Mouse (Mus musculus) embryo, embryonic 10 days (tissue): ENCODE results near the gene Rad23a.
A peak's percentile ranks its signal among the peaks of the same experiment; 100 is the strongest.
"Not testable (repeated sequence)": the region's sequence is repeated elsewhere in the genome, so short reads cannot be mapped to it uniquely, and the experiment has no call there.

Experiments used
- DNase-seq: peaks from one replicate; pipeline ENCODE4 v3.0.0-alpha.2; 2015; ENCODE audit warnings: low spot score

Gene Rad23a

DNA sequence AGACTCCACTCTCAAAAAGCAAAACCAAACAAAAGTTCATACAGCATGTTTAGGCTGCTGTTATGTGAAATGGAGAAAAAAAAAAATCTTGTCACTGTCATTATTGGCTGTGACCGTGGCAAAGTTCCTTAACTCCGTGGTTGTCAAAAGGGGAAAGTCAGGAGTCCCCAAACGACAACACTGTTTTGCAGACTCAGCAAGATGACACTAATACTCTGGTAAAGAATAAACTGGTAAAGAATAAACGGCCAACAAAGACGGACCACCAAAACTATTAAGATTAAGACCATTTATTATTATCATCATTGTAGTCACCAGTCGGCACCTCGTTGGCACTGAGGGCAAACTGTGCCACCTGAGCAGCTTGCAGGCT, 604 bp downstream of the Rad23a start:
- no peak for DNase-seq

DNA sequence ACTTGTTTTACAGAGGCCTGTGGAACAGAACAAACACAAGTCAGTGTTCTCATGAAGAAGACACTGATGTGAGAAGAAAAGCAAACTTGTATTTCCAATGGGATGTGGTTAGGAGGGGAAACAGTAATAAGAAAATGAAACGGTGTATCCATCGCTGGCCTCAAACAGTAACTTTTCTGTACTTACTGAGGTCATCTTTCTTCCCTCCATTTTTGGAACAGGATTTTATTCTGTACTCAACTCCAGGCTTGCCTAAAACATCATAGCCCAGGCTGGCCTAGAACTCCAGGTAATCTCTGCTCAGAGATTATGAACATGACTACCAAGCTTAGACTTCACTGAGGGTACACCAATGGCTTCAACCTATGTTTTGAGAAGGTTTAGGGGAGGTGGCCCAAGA, 1.1 kb downstream of the Rad23a start:
- DNase-seq: no peak

DNA sequence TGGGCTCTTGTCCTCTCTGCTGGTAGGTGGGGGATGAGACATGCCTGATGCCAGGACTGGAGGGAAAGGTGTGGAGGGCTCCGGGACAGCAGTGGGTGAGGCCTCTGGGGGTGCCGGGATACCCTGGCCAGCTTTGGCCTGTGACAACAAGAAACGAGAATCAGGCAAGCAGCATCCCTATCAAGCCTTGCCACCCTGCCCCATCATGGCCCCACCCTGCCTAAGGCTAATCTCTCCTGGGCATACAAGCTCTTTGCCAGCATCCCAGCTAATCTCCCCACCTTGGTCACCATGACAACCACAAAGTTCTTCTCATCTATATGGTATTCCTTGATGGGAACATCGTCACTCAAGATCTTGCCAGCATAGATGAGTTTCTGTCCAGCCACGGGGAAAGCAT, 2.0 kb downstream of the Rad23a start:
- no peak for DNase-seq

DNA sequence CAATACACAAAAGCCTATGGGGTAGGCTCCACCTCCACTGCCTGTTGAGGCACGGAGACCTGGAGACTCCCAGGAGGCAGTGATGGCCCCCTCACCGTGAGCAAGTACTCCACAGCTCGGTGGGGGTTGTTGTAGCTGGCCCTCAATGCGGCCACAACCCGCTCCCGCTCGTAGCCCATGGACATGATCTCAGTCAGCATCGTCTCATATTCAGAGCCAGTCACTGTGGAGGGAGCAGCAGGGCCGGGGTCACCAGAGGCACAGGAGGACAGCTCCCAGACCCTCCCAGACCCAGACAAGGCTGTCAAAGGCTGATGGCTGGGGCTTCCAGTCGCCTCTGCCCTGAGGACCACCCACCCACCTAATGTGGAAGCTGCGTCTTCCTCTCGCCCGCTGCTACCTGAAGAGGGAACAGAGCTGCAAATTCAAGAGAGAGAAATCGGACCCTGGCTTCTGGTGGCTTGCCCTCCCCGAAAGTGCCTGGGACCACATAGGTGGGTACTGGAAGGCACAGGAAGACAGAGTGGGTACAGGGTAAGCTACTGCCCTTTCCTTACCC, 2.5 kb downstream of the Rad23a start:
- DNase-seq: no peak

DNA sequence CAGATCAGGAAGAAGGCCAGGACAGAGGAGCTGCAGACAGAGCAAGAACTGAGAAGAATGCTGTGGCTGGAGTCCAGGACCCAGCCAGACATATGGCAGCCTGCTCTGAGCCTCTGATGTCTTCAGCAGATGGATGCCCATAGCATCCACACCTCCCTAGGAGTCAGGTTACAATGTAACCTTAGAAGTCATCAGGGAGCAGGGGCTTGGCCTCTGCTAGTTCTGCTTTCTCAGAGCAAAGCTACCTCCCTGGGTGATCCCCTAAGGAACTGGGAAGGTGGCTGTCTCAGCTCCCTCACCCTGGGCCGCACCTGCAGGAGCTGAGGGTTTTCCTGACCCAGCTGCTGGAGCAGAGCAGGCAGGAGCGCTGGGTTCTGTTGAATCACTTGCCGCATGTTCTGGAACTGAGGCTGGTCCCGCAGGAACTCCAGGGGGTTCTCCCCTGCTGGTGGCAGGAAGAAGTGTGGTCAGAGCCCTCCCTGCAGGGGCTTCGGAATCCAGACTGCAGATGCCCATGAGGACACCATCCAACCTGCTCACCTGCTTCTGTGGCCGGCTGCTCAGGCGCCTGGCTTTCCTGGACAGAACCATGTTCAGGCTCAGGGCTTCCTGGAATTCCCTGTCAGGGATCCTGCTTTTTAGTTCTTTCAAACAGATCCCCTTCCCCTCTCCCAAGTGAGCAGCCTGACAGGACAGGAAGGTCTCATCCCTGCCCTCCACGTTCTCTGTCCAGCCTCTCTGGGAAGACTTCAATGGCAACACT, 3.1 kb downstream of the Rad23a start:
- peak; percentile 81 for DNase-seq

DNA sequence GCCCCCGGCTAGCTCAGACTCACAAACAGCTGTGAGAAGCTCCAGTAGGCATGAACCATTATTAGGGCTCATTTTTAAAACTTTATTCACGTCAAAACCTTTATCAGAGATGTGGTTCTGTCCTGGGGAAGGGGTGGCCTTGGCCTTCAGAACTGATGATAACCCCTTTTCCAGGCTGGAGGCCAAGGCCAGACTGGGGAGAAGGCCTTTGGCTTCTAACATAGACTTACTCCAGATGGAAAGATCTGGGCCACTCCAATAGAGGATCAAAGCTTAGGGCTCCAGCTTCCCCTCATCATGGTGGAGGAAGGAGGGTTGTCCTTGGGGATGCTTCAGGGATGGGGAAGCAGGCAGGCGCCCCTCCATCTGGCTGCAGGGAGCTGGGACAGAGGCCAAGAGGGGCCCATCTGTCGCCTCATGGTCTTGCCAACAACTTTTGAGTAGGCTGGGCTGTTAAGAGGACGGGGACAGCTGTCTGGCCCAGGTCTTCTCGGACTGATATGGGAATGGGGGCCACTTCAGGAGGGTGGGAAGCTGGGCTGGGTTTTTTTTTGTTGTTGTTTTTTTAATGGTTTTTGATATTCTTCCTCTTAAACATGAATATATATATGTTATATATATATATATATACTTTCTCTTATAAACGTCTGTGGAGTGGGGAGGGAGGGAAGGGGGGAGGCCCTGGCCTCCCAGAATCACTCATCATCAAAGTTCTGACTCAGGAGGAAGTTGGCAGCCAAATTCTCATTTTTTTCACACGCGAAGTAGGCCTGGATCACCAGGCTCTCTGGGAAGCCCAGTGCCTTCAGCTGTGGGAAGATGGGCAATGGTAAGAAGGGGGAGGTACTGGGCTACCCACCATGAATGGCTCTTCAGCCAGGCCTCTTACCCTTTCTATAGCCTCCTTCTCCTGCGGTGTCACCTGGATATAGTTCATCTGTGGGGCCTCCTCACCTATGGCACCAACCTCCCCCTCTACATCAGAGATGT, 5.3 kb downstream of the Rad23a start:
- DNase-seq: no peak

DNA sequence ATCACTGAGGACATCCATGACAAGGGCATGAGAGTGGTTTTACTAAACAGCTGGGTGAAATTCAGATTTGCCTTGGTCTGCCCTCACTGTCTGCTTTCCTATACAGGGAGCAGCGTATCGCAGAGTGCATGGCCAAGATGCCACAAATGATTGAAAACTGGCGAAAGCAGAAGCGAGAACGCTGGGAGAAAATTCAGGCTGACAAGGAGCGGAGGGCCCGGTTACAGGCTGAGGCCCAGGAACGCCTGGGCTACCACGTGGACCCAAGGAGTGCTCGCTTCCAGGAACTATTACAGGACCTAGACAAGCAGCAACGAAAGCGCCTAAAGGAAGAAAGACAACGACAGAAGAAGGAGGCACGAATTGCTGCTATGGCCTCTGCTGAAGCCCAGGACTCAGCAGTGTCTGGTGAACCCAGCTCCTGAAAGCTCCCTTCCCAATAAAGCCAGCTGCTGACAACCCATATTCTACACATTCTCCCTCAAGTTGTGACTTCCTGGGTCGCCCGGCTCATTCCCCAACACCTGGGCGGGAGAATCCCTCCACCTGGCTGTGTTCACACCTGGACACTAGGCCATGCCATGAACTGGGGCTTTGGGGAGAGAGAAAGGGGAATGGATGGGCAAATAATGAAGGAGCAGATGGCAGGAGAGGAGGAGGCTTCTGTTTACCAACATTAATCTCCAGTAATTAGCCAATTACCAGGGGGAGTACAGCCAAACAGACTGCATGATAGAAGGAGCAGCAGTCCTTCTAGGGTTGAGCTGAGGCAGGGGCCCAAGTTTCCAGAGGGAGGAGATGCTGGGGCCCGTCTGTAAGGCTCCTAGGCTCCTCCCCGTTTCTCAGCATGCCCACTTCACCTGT, 6.2 kb downstream of the Rad23a start:
- DNase-seq: no peak

DNA sequence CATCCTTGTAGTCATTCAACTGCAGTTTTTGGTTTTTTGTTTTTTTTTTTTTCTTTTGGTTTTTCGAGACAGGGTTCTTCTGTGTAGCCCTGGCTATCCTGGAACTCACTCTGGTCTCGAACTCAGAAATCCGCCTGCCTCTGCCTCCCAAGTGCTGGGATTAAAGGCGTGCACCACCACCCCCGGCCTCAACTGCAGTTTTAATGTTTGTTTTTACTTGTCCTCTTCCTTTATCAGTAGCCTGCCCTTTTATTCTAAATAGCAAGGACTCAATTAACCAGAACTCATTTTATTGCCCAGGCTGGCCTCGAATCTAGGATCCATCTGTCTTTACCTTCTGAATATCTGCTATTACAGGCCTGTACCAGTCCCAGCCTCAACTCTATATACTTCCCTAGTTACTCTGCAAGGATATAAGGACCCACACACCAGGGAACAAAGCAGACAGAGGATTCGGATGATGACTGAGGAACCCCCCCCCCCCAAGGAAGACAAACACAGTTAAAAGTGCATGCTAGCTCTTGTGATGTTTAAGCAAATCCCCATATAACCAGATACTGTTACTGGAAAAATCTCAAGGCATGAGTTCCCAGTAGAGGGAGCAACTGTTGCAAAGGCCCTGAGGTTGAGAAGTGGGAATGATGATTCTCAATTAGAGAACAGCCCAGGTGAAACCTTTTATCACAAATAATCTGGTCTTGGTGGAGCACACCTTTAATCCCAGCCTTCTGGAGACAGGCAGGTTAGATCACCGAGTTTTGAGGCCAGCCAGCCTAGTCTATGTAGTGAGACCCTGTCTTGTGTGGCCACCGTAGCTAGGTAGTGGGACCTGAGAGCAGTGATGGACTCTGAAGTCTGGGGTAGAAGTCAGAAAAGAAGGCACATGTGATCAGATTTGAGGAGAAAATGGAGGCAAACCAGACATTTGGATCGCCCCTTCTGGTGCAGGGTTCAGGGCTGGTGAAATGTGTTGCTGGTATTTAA, 7.4 kb downstream of the Rad23a start:
- no peak for DNase-seq

DNA sequence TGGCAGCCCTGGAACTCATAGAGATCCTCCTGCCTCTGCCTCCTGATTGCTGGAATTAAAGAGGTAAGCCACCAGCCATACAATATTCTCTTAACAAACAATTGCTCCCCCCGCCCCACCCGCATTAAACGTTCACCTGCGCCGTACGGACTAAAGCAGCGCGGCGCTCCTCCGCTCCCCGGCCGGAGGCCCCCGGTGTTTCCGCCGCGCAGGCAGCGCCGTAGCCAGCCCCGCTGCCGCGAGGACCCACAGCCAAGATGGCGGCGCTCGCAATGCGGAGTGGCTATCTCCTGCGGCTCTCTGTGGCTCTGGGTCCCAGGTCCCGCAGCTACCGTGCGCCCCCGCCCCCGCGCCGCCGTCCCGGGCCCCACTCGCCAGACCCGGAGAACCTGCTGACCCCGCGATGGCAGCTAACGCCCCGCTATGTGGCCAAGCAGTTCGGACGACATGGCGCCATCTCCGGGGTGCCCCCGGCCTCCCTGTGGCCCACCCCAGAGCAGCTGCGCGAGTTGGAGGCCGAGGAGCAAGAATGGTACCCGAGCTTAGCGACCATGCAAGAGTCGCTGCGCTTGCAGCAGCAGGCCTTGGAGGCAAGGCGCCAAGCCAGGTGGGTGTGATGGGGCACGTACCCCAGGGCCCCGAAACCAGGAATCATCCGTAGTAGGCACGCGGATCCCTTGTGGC, 8.3 kb downstream of the Rad23a start:
- DNase-seq: peak; percentile 78

DNA sequence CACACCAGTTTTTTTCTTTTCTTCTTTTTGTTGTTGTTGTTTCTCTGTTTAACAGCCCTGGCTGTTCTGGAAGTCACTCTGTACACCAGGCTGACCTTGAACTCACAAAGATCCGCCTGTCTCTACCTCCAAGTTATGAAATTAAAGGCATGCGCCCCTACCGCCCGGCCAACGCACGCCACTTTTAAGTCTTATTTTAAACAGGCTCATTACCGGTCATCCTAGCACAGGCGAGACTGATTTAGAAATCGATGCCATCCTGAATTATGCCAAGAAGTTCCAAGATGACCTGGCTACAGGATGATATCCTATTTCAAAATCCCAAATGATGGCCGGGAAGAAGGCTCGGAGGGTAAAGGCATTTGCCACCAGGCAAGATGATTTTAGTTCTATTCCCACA, 9.0 kb downstream of the Rad23a start, which contains the start of gene Gadd45gip1:
TSS of gene Gadd45gip1 (plus strand) at position 33 of the 400 bp plus-strand sequence.
- no peak for DNase-seq

DNA sequence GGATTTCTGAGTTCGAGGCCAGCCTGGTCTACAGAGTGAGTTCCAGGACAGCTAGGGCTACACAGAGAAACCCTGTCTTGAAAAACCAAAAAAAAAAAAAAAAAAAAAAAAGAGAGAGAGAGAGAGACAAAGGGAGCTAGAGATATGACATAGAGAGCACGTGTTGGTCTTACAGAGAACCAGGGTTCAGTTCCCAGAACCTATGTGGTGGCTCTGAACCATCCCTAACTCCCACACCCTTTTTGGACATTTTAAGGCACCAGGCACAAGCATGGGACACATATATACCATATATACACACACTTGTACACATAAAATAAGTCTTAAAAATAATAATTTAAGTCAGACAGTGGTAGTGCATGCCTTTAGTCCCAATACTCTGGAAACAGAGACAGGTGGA, 13.9 kb downstream of the Rad23a start:
- not testable (repeated sequence) for DNase-seq

DNA sequence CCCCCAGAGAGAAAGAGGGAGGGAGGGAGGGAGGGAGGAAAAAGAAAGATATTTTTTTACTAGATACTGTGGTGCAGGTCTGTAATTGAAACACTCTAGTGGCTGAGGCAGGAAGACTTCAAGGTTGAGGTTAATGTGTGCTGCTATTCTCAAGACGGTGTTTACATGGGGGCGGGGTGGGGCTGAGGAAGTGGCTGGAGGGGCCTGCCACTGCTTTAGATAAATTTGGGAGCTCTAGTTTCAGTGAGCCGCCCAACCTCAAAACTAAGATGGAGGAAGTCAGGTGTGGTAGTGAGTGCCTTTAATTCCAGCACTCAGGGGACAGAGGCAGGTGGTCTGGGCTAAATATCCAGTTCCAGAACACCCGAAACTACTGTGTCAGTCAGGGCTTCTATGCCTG, 14.8 kb downstream of the Rad23a start:
- no peak for DNase-seq

DNA sequence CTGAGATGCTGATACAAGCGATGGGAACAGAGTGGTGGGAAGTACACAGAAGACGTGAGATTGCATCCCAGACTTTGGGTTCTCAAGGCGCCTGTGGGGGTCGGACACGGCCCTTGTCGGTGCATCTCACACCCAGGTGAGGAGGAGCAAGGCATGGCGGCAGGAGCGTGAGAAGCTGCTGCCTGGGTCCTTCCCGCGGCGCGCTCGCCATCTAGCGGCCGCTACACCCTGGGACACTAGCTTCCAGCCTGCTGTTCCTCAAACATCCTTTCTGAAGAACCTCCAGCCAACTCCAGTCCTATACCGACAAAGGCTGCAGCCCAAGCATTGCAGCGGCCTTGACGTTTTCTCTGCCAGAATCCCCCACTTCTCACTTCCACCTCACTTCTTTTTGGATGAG, 16.8 kb downstream of the Rad23a start:
- peak; percentile 88 for DNase-seq

DNA sequence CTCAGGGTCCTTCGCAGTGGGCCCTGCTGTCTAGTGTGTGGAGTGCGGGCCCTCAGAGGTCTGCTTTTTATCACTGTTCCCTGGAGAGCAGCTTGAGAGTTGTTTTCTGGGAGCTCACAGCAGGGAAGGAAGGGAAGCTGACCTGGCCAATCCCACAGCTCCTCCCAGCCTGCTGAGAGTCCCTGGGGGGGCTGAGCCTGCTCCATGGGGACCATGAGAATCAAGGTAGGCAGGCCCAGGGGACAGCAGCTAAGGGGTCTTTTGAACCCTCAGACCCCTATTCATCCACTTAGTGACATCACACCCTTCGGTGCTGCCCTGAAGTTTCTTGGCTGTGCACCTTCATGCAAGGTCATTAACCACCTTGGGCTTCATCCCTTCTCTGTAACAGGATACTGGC, 17.7 kb downstream of the Rad23a start, which contains the start of gene Dand5:
TSS of gene Dand5 (minus strand) at position 101 of the 400 bp plus-strand sequence.
- no peak for DNase-seq

DNA sequence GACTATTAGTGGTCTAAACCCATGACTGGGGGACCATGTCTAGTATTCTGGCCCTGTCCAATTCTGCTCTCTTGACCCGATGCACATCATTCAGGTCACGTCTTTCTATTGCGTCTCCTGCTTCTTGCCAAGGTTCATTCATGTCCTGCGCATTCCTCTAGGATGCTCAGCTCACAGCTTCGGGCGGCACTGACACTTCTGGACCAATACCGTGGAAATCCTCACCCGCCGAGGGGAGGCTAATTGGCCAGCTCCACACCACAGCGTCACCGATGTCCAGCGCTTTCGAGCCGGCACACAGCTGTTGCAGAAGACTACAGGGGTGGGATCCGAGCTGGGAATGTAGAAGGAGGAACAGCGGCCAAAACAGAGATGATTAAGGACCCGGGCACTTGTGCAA, 24.3 kb downstream of the Rad23a start:
- no peak for DNase-seq

DNA sequence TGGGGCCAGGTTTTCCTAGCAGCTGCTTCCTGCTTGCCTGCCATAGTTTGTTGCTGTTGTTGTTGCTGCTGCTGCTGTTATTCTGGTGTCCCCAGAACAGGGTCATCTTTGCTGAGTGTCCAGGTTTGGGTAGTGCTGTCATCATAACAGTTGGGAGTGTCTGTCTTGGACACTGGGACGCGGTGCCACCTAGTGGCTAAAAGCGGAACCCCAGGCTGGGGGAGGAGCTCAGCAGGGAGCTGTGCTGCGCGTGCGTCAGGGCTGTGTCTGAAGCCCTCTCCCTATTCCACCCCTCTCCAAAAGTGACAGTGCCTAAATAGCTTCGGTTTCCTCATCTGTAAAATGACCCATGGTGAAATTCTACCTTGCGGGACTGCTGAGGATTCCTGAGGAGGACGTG, 24.9 kb downstream of the Rad23a start:
- peak; percentile 91 for DNase-seq

DNA sequence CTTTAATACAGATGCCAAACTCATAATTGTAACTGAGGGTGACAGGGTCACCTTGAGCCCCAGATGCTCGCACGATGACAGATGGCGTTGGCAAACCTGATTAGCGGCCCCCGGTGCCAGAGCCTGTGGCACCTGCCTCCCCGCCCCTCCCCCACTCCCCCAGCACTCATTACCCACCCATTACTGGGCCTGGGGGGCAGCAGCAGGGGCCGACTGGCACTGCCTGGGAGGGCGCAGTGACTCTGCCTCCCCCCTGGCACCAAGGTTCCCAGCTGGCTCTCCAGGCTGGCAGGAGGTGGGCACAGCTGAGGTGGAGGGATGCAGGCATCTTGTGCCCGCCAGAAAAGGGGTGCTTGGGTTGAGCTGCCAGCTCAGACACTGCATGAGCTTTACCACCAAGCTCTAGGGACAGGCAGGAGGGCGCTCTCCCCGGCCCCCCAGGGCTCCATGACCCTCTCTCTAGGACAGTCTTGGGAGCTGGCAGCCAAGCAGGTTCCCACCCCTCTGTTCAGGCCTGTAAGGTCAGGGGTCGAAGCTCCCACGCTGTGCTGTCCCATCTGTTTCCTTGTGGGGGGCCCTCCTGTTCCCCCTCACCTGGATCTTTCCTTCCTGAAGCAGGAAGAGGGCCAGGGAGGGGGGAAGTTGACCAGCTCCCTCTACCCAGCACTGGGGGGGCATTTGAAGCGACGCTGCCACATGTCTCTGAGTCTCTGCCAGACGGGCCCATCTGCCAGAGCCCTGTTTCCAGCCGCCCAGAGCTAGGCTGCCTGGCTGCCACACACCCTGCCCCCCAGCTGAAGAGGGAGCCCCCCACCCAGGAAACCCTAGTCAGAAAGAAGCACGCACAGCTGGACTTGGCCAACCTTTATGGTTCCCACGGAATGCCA, 25.7 kb downstream of the Rad23a start:
- no peak for DNase-seq

DNA sequence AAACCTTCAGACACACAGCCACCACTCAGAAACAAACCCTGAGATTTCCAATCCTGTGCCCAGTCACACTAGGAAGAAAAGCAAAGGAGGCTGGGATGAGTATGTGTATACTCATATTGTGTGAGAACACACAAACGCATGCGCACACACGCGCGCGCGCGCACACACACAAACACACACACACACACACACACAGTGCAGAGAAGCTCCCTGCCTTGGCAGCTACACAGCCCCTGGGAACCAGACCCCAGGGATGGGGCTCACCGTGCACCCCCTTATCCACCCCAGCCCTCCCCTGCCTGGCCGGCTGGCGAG, 26.3 kb downstream of the Rad23a start:
- DNase-seq: no peak

DNA sequence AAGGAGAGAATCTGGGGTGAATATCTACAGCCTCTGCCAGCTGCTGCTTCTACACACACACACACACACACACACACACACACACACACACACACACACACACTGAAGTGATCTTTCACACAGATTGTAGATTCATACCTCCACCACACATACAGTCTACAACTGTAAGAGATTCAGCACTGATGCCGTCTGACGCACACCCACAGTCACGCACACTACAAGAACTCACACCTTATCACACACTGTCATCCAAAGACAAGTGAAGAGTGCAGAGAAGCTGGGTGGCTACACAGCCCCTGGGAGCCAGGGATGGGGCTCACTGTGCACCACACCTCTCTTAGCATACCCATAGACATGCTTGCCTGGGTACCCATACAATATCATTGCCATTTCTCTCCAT, 26.6 kb downstream of the Rad23a start:
- no peak for DNase-seq
